Mouse (Mus musculus): ENCODE measurements around the gene Parm1. TPM values are rescaled to one million over a fixed set of nuclear protein-coding genes. Genes with fewer than 3 reads are reported as not detected.

The Parm1 gene
- total and polyA plus RNA-seq, 3 experiments: 0.69 to 6.2 (median 4.4) TPM

GRCm38 (mm10) chr5:91562486-91562885, 45.1 kb downstream of the Parm1 start:
- peaks cover 2% of the 10 kb centered on the region for H3K36me3 ChIP-seq (replicated peaks)
- TF ChIP-seq POLR2AphosphoS5 (IDR thresholded peaks at IDR 0.05; ENCODE audit: insufficient replicate concordance, low read depth, low read length) (no peak), GATA2 (IDR thresholded peaks at IDR 0.05; ENCODE audit: borderline replicate concordance, low read depth, low read length) (no peak), CTCF (IDR thresholded peaks at IDR 0.05; ENCODE audit: low read depth, low read length) (no peak), TAL1 (conservative IDR thresholded peaks at IDR 0.05; ENCODE audit: low read depth, low read length) (no peak), GATA1 (IDR thresholded peaks at IDR 0.05; ENCODE audit: borderline replicate concordance, low read length) (no peak)
- no peaks in the 10 kb centered on the region for H3K4me1 ChIP-seq (ENCODE audit: insufficient read depth, low read depth, low read length)
- ATAC-seq (ENCODE audit: extremely low read depth, insufficient number of reproducible peaks, low FRiP score, poor library complexity, severe bottlenecking): no peak
- H3K9me3 ChIP-seq (replicated peaks): no peaks in the 10 kb centered on the region
- H3K27me3 ChIP-seq (ENCODE audit: insufficient read depth, low read length): no peaks in the 10 kb centered on the region
- H3K4me3 ChIP-seq (ENCODE audit: low read depth, low read length): no peak overlapping the region
- no peak for DNase-seq (ENCODE audit: low spot score)

GRCm38 (mm10) chr5:91564054-91564453, 46.6 kb downstream of the Parm1 start:
- no peaks in the 10 kb centered on the region for H3K4me1 ChIP-seq (ENCODE audit: insufficient read depth, low read depth, low read length)
- TF ChIP-seq POLR2AphosphoS5 (IDR thresholded peaks at IDR 0.05; ENCODE audit: insufficient replicate concordance, low read depth, low read length): no peak
- TF ChIP-seq GATA2 (IDR thresholded peaks at IDR 0.05; ENCODE audit: borderline replicate concordance, low read depth, low read length): no peak
- no peak for TF ChIP-seq TAL1 (conservative IDR thresholded peaks at IDR 0.05; ENCODE audit: low read depth, low read length)
- no peak for TF ChIP-seq GATA1 (IDR thresholded peaks at IDR 0.05; ENCODE audit: borderline replicate concordance, low read length)
- no peak for TF ChIP-seq CTCF (IDR thresholded peaks at IDR 0.05; ENCODE audit: low read depth, low read length)
- ATAC-seq (ENCODE audit: extremely low read depth, insufficient number of reproducible peaks, low FRiP score, poor library complexity, severe bottlenecking) (no peak), DNase-seq (ENCODE audit: low spot score) (no peak)
- no peaks in the 10 kb centered on the region for H3K27me3 ChIP-seq (ENCODE audit: insufficient read depth, low read length)
- H3K9me3 ChIP-seq (replicated peaks): no peaks in the 10 kb centered on the region
- no peak overlapping the region for H3K4me3 ChIP-seq (ENCODE audit: low read depth, low read length)
- H3K36me3 ChIP-seq (replicated peaks): peaks cover 2% of the 10 kb centered on the region

- DNase-seq (ENCODE audit: low spot score): no peak
- H3K4me1 ChIP-seq (ENCODE audit: insufficient read depth, low read depth, low read length): no peaks in the 10 kb centered on the region
- TF ChIP-seq GATA1 (IDR thresholded peaks at IDR 0.05; ENCODE audit: borderline replicate concordance, low read length) (no peak), POLR2AphosphoS5 (IDR thresholded peaks at IDR 0.05; ENCODE audit: insufficient replicate concordance, low read depth, low read length) (no peak), TAL1 (conservative IDR thresholded peaks at IDR 0.05; ENCODE audit: low read depth, low read length) (no peak), CTCF (IDR thresholded peaks at IDR 0.05; ENCODE audit: low read depth, low read length) (no peak), GATA2 (IDR thresholded peaks at IDR 0.05; ENCODE audit: borderline replicate concordance, low read depth, low read length) (no peak)
- peaks cover 5% of the 10 kb centered on the region for H3K36me3 ChIP-seq (replicated peaks)
- H3K9me3 ChIP-seq (replicated peaks): no peaks in the 10 kb centered on the region
- H3K27me3 ChIP-seq (ENCODE audit: insufficient read depth, low read length): no peaks in the 10 kb centered on the region; the same call in 1 of the 2 replicates
- no peak overlapping the region for H3K4me3 ChIP-seq (ENCODE audit: low read depth, low read length)
- ATAC-seq (ENCODE audit: extremely low read depth, insufficient number of reproducible peaks, low FRiP score, poor library complexity, severe bottlenecking): no peak
Observed at GRCm38 (mm10) chr5:91565458-91565857, 48.0 kb downstream of the Parm1 start.

- TF ChIP-seq GATA2 (IDR thresholded peaks at IDR 0.05; ENCODE audit: borderline replicate concordance, low read depth, low read length) (no peak), CTCF (IDR thresholded peaks at IDR 0.05; ENCODE audit: low read depth, low read length) (no peak)
- Histone ChIP-seq H3K9me3 (replicated peaks) (no peaks in the 10 kb centered on the region), H3K36me3 (replicated peaks) (peaks cover 3% of the 10 kb centered on the region), H3K4me3 (ENCODE audit: low read depth, low read length) (no peak overlapping the region), H3K27me3 (ENCODE audit: insufficient read depth, low read length) (no peaks in the 10 kb centered on the region; the same call in 1 of the 2 replicates), H3K4me1 (ENCODE audit: insufficient read depth, low read depth, low read length) (no peaks in the 10 kb centered on the region)
- no peak for DNase-seq (ENCODE audit: low spot score)
- ATAC-seq (ENCODE audit: extremely low read depth, insufficient number of reproducible peaks, low FRiP score, poor library complexity, severe bottlenecking): no peak
Observed at GRCm38 (mm10) chr5:91566591-91566990, 49.2 kb downstream of the Parm1 start.

GRCm38 (mm10) chr5:91574211-91574610, 56.8 kb downstream of the Parm1 start:
- Histone ChIP-seq H3K36me3 (replicated peaks) (peaks cover 6% of the 10 kb centered on the region), H3K27me3 (ENCODE audit: insufficient read depth, low read length) (peaks cover 2% of the 10 kb centered on the region; the same call in 1 of the 2 replicates), H3K9me3 (replicated peaks) (no peaks in the 10 kb centered on the region), H3K4me3 (ENCODE audit: low read depth, low read length) (no peak overlapping the region), H3K4me1 (ENCODE audit: insufficient read depth, low read depth, low read length) (no peaks in the 10 kb centered on the region)
- TF ChIP-seq GATA2 (IDR thresholded peaks at IDR 0.05; ENCODE audit: borderline replicate concordance, low read depth, low read length): no peak
- no peak for TF ChIP-seq TAL1 (conservative IDR thresholded peaks at IDR 0.05; ENCODE audit: low read depth, low read length)
- TF ChIP-seq CTCF (IDR thresholded peaks at IDR 0.05; ENCODE audit: low read depth, low read length): no peak
- TF ChIP-seq GATA1 (IDR thresholded peaks at IDR 0.05; ENCODE audit: borderline replicate concordance, low read length): no peak
- TF ChIP-seq POLR2AphosphoS5 (IDR thresholded peaks at IDR 0.05; ENCODE audit: insufficient replicate concordance, low read depth, low read length): no peak
- no peak for DNase-seq (ENCODE audit: low spot score)
- ATAC-seq (ENCODE audit: extremely low read depth, insufficient number of reproducible peaks, low FRiP score, poor library complexity, severe bottlenecking): no peak

GRCm38 (mm10) chr5:91578924-91579323, 61.5 kb downstream of the Parm1 start:
- Histone ChIP-seq H3K27me3 (ENCODE audit: insufficient read depth, low read length) (0 out of 2 replicates have a peak, but pooled peaks cover 2% of the 10 kb centered on the region), H3K36me3 (replicated peaks) (peaks cover 12% of the 10 kb centered on the region), H3K4me1 (ENCODE audit: insufficient read depth, low read depth, low read length) (no peaks in the 10 kb centered on the region), H3K9me3 (replicated peaks) (no peaks in the 10 kb centered on the region), H3K4me3 (ENCODE audit: low read depth, low read length) (no peak overlapping the region)
- DNase-seq (ENCODE audit: low spot score) (no peak), ATAC-seq (ENCODE audit: extremely low read depth, insufficient number of reproducible peaks, low FRiP score, poor library complexity, severe bottlenecking) (no peak)
- TF ChIP-seq GATA1 (IDR thresholded peaks at IDR 0.05; ENCODE audit: borderline replicate concordance, low read length) (no peak), CTCF (IDR thresholded peaks at IDR 0.05; ENCODE audit: low read depth, low read length) (no peak), POLR2AphosphoS5 (IDR thresholded peaks at IDR 0.05; ENCODE audit: insufficient replicate concordance, low read depth, low read length) (no peak), TAL1 (conservative IDR thresholded peaks at IDR 0.05; ENCODE audit: low read depth, low read length) (no peak), GATA2 (IDR thresholded peaks at IDR 0.05; ENCODE audit: borderline replicate concordance, low read depth, low read length) (no peak)
